Mouse (Mus musculus): ENCODE measurements around the gene Rtn4rl1.

GRCm38 (mm10) chr11:75280435-75281001 lies 86.9 kb downstream of the Rtn4rl1 start:
- no peak for TF ChIP-seq CTCF (IDR thresholded peaks at IDR 0.05; ENCODE audit: borderline replicate concordance, insufficient read depth, low read depth, low read length)
- no peak for TF ChIP-seq POLR2A (IDR thresholded peaks at IDR 0.05; ENCODE audit: borderline replicate concordance, insufficient read depth, low read length)

Measured in cerebellum, adult 2 months (tissue).